Mouse (Mus musculus): Measurements from ENCODE around the gene Zfp64. TPM values are rescaled to one million over a fixed set of nuclear protein-coding genes. Genes with fewer than 3 reads are reported as not detected.

Zfp64 gene
- polyA plus RNA-seq (2016; fragmentation: Nextera tagmentation; extraction: Ambion mirVana): 44.6 and 47.4 TPM in 2 replicates

GRCm38 (mm10) chr2:168954835-168955716, at the start of gene Zfp64:
Gene Zfp64, minus strand, starts transcription at chr2:168955587.
- no peaks in the 10 kb centered on the region for H3K27me3 ChIP-seq (replicated peaks; ENCODE audit: low read depth, poor library complexity, severe bottlenecking)
- peak within 1 kb of the TSS; percentile 98 for H3K4me3 ChIP-seq
- WGBS: under 1% methylated on average over 52 of the region's 52 CpGs
- H3K27ac ChIP-seq (replicated peaks): peak within 1 kb of the TSS; percentile 88
- H3K9me3 ChIP-seq: no peaks in the 10 kb centered on the region
- H3K4me1 ChIP-seq: peaks cover 24% of the 10 kb centered on the region
- H3K36me3 ChIP-seq (replicated peaks): peaks cover 27% of the 10 kb centered on the region
- peak; percentile 87 for DNase-seq (ENCODE audit: low spot score)

GRCm38 (mm10) chr2:168992642-168993420, 37.4 kb upstream of the Zfp64 start:
- H3K27ac ChIP-seq (replicated peaks): no peak overlapping the region
- H3K9me3 ChIP-seq: no peaks in the 10 kb centered on the region
- WGBS: 74% methylated on average over 22 of the region's 22 CpGs
- peak; percentile 64 for DNase-seq (ENCODE audit: low spot score)
- H3K4me1 ChIP-seq: no peaks in the 10 kb centered on the region; the same call in 1 of the 2 replicates
- no peaks in the 10 kb centered on the region for H3K27me3 ChIP-seq (replicated peaks; ENCODE audit: low read depth, poor library complexity, severe bottlenecking)
- no peaks in the 10 kb centered on the region for H3K36me3 ChIP-seq (replicated peaks)
- H3K4me3 ChIP-seq: no peak overlapping the region

- Histone ChIP-seq H3K27ac (replicated peaks) (peak overlapping the region; percentile 37; the same call in 1 of the 2 replicates), H3K27me3 (replicated peaks; ENCODE audit: low read depth, poor library complexity, severe bottlenecking) (no peaks in the 10 kb centered on the region), H3K4me3 (no peak overlapping the region), H3K36me3 (replicated peaks) (peaks cover 6% of the 10 kb centered on the region; the same call in 1 of the 2 replicates), H3K9me3 (no peaks in the 10 kb centered on the region), H3K4me1 (no peaks in the 10 kb centered on the region; the same call in 1 of the 2 replicates)
- 78% methylated on average over 4 of the region's 4 CpGs for WGBS
- no peak for DNase-seq (ENCODE audit: low spot score)
Measured at GRCm38 (mm10) chr2:168990957-168991356, 35.6 kb upstream of the Zfp64 start.

- DNase-seq (ENCODE audit: low spot score): no peak
- H3K27ac ChIP-seq (replicated peaks): no peak overlapping the region
- 63% methylated on average over 13 of the region's 13 CpGs for WGBS
Measured at GRCm38 (mm10) chr2:168990061-168990753, 34.8 kb upstream of the Zfp64 start.

GRCm38 (mm10) chr2:168988056-168988455, 32.7 kb upstream of the Zfp64 start:
- WGBS: 89% methylated on average over 1 of the region's 1 CpGs
- no peaks in the 10 kb centered on the region; the same call in 1 of the 2 replicates for H3K4me1 ChIP-seq
- H3K4me3 ChIP-seq: no peak overlapping the region
- DNase-seq (ENCODE audit: low spot score): no peak
- H3K9me3 ChIP-seq: no peaks in the 10 kb centered on the region
- peaks cover 10% of the 10 kb centered on the region; the same call in 1 of the 2 replicates for H3K36me3 ChIP-seq (replicated peaks)
- no peak overlapping the region for H3K27ac ChIP-seq (replicated peaks)
- H3K27me3 ChIP-seq (replicated peaks; ENCODE audit: low read depth, poor library complexity, severe bottlenecking): no peaks in the 10 kb centered on the region

More at GRCm38 (mm10) chr2:168990061-168990753, 34.8 kb upstream of the Zfp64 start:
- H3K4me1 ChIP-seq: no peaks in the 10 kb centered on the region; the same call in 1 of the 2 replicates
- no peaks in the 10 kb centered on the region for H3K9me3 ChIP-seq
- H3K36me3 ChIP-seq (replicated peaks): peaks cover 8% of the 10 kb centered on the region; the same call in 1 of the 2 replicates
- H3K27me3 ChIP-seq (replicated peaks; ENCODE audit: low read depth, poor library complexity, severe bottlenecking): no peaks in the 10 kb centered on the region
- no peak overlapping the region for H3K4me3 ChIP-seq

- no peak for DNase-seq (ENCODE audit: low spot score)
Measured at GRCm38 (mm10) chr2:168987421-168987820, 32.0 kb upstream of the Zfp64 start.

GRCm38 (mm10) chr2:168981951-168982350, 26.6 kb upstream of the Zfp64 start:
- DNase-seq (ENCODE audit: low spot score): no peak
- no peaks in the 10 kb centered on the region for H3K27me3 ChIP-seq (replicated peaks; ENCODE audit: low read depth, poor library complexity, severe bottlenecking)

More at GRCm38 (mm10) chr2:168987421-168987820, 32.0 kb upstream of the Zfp64 start:
- H3K9me3 ChIP-seq: no peaks in the 10 kb centered on the region
- H3K36me3 ChIP-seq (replicated peaks): peaks cover 10% of the 10 kb centered on the region; the same call in 1 of the 2 replicates
- H3K27ac ChIP-seq (replicated peaks): no peak overlapping the region
- no peaks in the 10 kb centered on the region; the same call in 1 of the 2 replicates for H3K4me1 ChIP-seq
- 79% methylated on average over 13 of the region's 13 CpGs for WGBS
- no peaks in the 10 kb centered on the region for H3K27me3 ChIP-seq (replicated peaks; ENCODE audit: low read depth, poor library complexity, severe bottlenecking)
- no peak overlapping the region for H3K4me3 ChIP-seq

GRCm38 (mm10) chr2:168981448-168981847, 26.1 kb upstream of the Zfp64 start:
- WGBS: 70% methylated on average over 12 of the region's 12 CpGs
- peak overlapping the region; percentile 44 for H3K4me3 ChIP-seq
- DNase-seq (ENCODE audit: low spot score): no peak
- H3K4me1 ChIP-seq: peaks cover 7% of the 10 kb centered on the region; the same call in 1 of the 2 replicates
- no peak overlapping the region for H3K27ac ChIP-seq (replicated peaks)
- peaks cover 9% of the 10 kb centered on the region; the same call in 1 of the 2 replicates for H3K36me3 ChIP-seq (replicated peaks)
- no peaks in the 10 kb centered on the region for H3K9me3 ChIP-seq
- no peaks in the 10 kb centered on the region for H3K27me3 ChIP-seq (replicated peaks; ENCODE audit: low read depth, poor library complexity, severe bottlenecking)

More at GRCm38 (mm10) chr2:168981951-168982350, 26.6 kb upstream of the Zfp64 start:
- H3K27ac ChIP-seq (replicated peaks): no peak overlapping the region
- no peaks in the 10 kb centered on the region for H3K9me3 ChIP-seq
- peaks cover 7% of the 10 kb centered on the region; the same call in 1 of the 2 replicates for H3K4me1 ChIP-seq
- peaks cover 10% of the 10 kb centered on the region; the same call in 1 of the 2 replicates for H3K36me3 ChIP-seq (replicated peaks)
- no peak overlapping the region for H3K4me3 ChIP-seq
- 96% methylated on average over 7 of the region's 7 CpGs for WGBS

- Histone ChIP-seq H3K4me3 (peak overlapping the region; percentile 44), H3K27ac (replicated peaks) (no peak overlapping the region), H3K36me3 (replicated peaks) (peaks cover 4% of the 10 kb centered on the region; the same call in 1 of the 2 replicates), H3K4me1 (peaks cover 7% of the 10 kb centered on the region; the same call in 1 of the 2 replicates), H3K27me3 (replicated peaks; ENCODE audit: low read depth, poor library complexity, severe bottlenecking) (no peaks in the 10 kb centered on the region), H3K9me3 (no peaks in the 10 kb centered on the region)
- peak; percentile 77 for DNase-seq (ENCODE audit: low spot score)
- WGBS: 49% methylated on average over 6 of the region's 6 CpGs
Measured at GRCm38 (mm10) chr2:168980859-168981258, 25.5 kb upstream of the Zfp64 start.

- Histone ChIP-seq H3K27ac (replicated peaks) (no peak overlapping the region), H3K4me1 (peaks cover 7% of the 10 kb centered on the region; the same call in 1 of the 2 replicates), H3K27me3 (replicated peaks; ENCODE audit: low read depth, poor library complexity, severe bottlenecking) (no peaks in the 10 kb centered on the region), H3K4me3 (no peak overlapping the region), H3K36me3 (replicated peaks) (no peaks in the 10 kb centered on the region), H3K9me3 (no peaks in the 10 kb centered on the region)
- DNase-seq (ENCODE audit: low spot score): peak; percentile 57
- WGBS: 38% methylated on average over 11 of the region's 11 CpGs
Measured at GRCm38 (mm10) chr2:168979742-168980141, 24.4 kb upstream of the Zfp64 start.

- Histone ChIP-seq H3K4me3 (no peak overlapping the region), H3K27ac (replicated peaks) (no peak overlapping the region; the same call in 1 of the 2 replicates), H3K9me3 (no peaks in the 10 kb centered on the region), H3K27me3 (replicated peaks; ENCODE audit: low read depth, poor library complexity, severe bottlenecking) (no peaks in the 10 kb centered on the region), H3K36me3 (replicated peaks) (no peaks in the 10 kb centered on the region), H3K4me1 (peaks cover 7% of the 10 kb centered on the region; the same call in 1 of the 2 replicates)
- 53% methylated on average over 9 of the region's 9 CpGs for WGBS
- peak; percentile 53 for DNase-seq (ENCODE audit: low spot score)
Measured at GRCm38 (mm10) chr2:168978031-168978430, 22.6 kb upstream of the Zfp64 start.
